Mouse (Mus musculus) bone marrow macrophage, adult 2 months (primary cell): ENCODE measurements around the gene Ccn6. TPM values are rescaled to one million over a fixed set of nuclear protein-coding genes. Genes with fewer than 3 reads are reported as not detected.
A peak's percentile ranks its signal among the peaks of the same experiment; 100 is the strongest.

Experiments used
- H3K27ac ChIP-seq: 2 replicates; pipeline ENCODE4 v1.5.1; 2012; ENCODE audit warnings: low read depth, low read length; ENCODE audit not compliant: insufficient read depth
- H3K4me1 ChIP-seq: 2 replicates; pipeline ENCODE4 v1.6.1; 2012; ENCODE audit warnings: low read length; ENCODE audit not compliant: control insufficient read depth, insufficient read depth
- H3K4me3 ChIP-seq: 2 replicates; pipeline ENCODE4 v1.5.1; 2012; ENCODE audit warnings: mild to moderate bottlenecking, low read length, moderate library complexity; ENCODE audit not compliant: insufficient read depth
- CTCF ChIP-seq: IDR thresholded peaks from 2 replicates; pipeline ENCODE4 v1.5.1; 2012; ENCODE audit warnings: low read depth, mild to moderate bottlenecking, low read length, moderate library complexity
- POLR2A ChIP-seq: IDR thresholded peaks from 2 replicates; pipeline ENCODE4 v1.6.1; 2012; ENCODE audit warnings: mild to moderate bottlenecking, low read depth, low read length, borderline replicate concordance
- polyA plus RNA-seq: library from polyadenylated mRNA; stranded (reverse); fragments of >200 nt; gene quantifications from 2 replicates; pipeline ENCODE4 v1.2.4, GENCODE M21; 2012; ENCODE audit not compliant: missing spikeins, insufficient read depth, insufficient read length

The Ccn6 gene
- polyA plus RNA-seq, 1 experiment, result not detected

- peaks cover 3% of the 10 kb centered on the region for H3K4me1 ChIP-seq
- H3K27ac ChIP-seq, result no peak overlapping the region
- no peak for TF ChIP-seq POLR2A
- no peak for TF ChIP-seq CTCF
- no peak overlapping the region for H3K4me3 ChIP-seq
Measured at GRCm38 (mm10) chr10:39176981-39177380, 13.4 kb upstream of the Ccn6 start.

DNA sequence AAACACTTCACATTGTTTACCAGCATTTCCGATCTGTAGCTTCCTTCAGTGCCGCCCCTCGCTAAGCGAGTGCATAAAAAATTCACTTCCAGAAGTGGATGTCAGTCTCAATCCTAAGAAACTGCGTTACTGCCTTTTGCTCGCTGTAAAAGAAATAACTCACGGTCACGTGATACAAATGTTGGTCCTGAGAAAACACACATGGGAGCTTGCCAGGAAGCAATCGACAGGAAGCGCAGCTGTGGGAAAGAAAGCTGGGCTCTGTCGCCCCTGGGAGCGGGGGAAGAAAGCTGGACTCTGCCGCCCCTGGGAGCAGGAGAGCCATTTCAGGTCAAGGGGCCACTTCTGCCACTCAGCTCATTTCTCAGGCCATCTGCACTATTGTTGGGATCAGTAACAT lies 9.5 kb upstream of the Ccn6 start:
- no peak overlapping the region for H3K27ac ChIP-seq
- H3K4me3 ChIP-seq, result no peak overlapping the region
- no peak for TF ChIP-seq CTCF
- no peak for TF ChIP-seq POLR2A
- H3K4me1 ChIP-seq, result peaks cover 7% of the 10 kb centered on the region

GRCm38 (mm10) chr10:39172540-39172931 lies 8.9 kb upstream of the Ccn6 start:
- TF ChIP-seq POLR2A, result no peak
- no peak for TF ChIP-seq CTCF
- H3K4me3 ChIP-seq, result no peak overlapping the region
- H3K27ac ChIP-seq, result no peak overlapping the region
- H3K4me1 ChIP-seq, result peaks cover 7% of the 10 kb centered on the region

- TF ChIP-seq POLR2A (no peak), CTCF (peak; percentile 64)
- H3K27ac ChIP-seq, result peak overlapping the region; percentile 59
- H3K4me1 ChIP-seq, result peaks cover 7% of the 10 kb centered on the region
- peak overlapping the region; percentile 60 for H3K4me3 ChIP-seq
Measured at GRCm38 (mm10) chr10:39171603-39172539, 8.3 kb upstream of the Ccn6 start.

GRCm38 (mm10) chr10:39171134-39171533 lies 7.5 kb upstream of the Ccn6 start:
- TF ChIP-seq POLR2A (0 out of 2 replicates have a peak, but pooled peaks have one; percentile 27), CTCF (peak; percentile 88)
- peaks cover 10% of the 10 kb centered on the region for H3K4me1 ChIP-seq
- peak overlapping the region; percentile 60 for H3K4me3 ChIP-seq
- H3K27ac ChIP-seq, result peak overlapping the region; percentile 59

DNA sequence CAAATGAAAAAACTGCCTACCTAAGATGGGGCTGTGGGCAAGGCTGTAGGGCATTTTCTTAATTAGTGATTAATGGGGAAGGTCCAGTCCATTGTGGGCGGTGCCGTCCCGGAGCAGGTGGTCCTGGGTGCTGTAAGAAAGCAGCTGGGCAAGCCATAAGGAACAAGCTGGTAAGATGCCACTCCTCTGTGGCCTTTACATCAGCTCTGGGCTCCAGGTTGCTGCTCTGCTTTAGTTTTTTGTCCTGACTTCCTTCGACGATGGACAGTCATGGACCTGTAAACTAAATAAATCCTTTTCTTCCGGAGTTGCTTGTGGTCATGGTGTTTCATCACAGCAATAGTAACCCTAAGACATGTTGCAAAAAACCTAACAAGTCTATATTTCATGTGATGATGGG lies 7.1 kb upstream of the Ccn6 start:
- Histone ChIP-seq H3K27ac (no peak overlapping the region), H3K4me3 (peak overlapping the region; percentile 6; the same call in 1 of the 2 replicates), H3K4me1 (peaks cover 12% of the 10 kb centered on the region)
- TF ChIP-seq CTCF (no peak), POLR2A (no peak)

DNA sequence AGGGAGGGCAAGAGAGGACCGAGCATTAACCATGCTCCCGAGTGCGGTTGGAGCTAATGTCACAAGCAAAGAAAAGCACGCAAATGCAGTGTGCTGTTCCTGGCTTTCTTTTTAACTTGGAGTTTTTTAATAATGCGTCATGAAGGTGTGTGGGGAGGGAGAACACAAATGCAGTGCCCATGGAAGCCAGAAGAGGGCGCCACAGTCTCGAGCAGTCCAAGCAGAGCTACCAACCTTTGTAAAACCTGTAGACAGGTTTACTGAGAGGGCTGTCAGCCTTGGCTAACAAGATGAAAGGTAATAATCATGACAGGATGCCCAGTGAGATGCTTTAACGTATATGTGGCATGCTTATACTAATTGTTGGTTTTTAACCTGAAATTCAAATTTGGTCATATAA lies 6.6 kb upstream of the Ccn6 start:
- H3K4me3 ChIP-seq, result no peak overlapping the region
- peaks cover 12% of the 10 kb centered on the region for H3K4me1 ChIP-seq
- H3K27ac ChIP-seq, result no peak overlapping the region
- TF ChIP-seq CTCF, result peak; percentile 93
- no peak for TF ChIP-seq POLR2A

GRCm38 (mm10) chr10:39169642-39170041 lies 6.0 kb upstream of the Ccn6 start:
- Histone ChIP-seq H3K27ac (no peak overlapping the region), H3K4me3 (no peak overlapping the region), H3K4me1 (peaks cover 12% of the 10 kb centered on the region)
- TF ChIP-seq POLR2A, result no peak
- no peak for TF ChIP-seq CTCF

DNA sequence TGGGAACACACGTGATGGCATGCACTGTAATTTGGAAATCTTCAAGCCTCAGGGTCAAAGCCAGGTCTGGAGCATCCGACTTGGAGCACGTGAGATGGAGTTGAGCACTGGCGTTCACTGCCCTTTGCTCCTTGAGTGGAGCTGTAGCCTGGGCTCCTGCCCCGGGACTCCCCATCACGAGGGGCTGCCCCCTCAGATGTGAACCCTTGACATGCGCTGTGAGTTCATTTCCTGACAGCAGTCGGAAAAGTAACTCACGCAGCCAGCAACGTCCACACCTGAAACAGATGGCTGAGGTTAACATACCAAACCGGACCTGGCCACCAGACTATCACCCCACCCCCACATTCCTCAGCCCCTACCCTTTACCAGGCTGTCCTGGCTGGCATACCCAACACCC lies 4.0 kb upstream of the Ccn6 start:
- peaks cover 12% of the 10 kb centered on the region for H3K4me1 ChIP-seq
- TF ChIP-seq CTCF, result no peak
- no peak for TF ChIP-seq POLR2A
- no peak overlapping the region for H3K27ac ChIP-seq
- no peak overlapping the region for H3K4me3 ChIP-seq

GRCm38 (mm10) chr10:39165632-39166115 lies 2.1 kb upstream of the Ccn6 start:
- no peak for TF ChIP-seq POLR2A
- no peak for TF ChIP-seq CTCF
- Histone ChIP-seq H3K4me3 (no peak overlapping the region), H3K4me1 (peaks cover 10% of the 10 kb centered on the region), H3K27ac (no peak overlapping the region)
